Mouse (Mus musculus) v-Abl transformed pro-B cells (cell line): ENCODE measurements at regions not wholly inside any gene's neighbourhood (a gene's known extent, or its start where the extent isn't known, plus 50 kb on each side); places are given as distances from the start of the nearest gene placed in this dataset.

Experiments used
- in situ Hi-C, 2 experiments: fragments of 400-800 bp; cut with MboI; formaldehyde crosslinking; loops; one replicate each; pipeline ENCODE4 v1.15.1; 2025; ENCODE audit not compliant: unreplicated experiment in 2 of 2

DNA sequence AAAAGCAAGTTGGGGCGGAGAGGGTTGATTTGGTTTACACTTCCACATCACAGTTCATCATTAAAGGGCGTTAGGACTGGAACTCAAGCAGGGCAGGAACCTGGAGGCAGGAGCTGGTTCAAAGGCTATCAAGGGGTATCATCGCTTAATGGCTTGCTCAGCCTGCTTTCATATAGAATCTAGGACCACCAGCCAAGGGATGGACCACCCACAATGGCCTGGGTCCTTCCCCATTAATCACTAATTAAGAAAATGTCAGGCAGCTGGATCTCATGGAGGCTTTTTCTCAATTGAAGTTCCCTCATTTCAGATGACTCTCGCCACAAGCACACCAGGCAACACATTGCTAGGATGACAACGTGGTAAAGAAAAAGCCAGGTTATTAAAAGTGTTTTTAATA is 150.4 kb downstream of the Dad1 start:
- in situ Hi-C loops, result no loop called here

DNA sequence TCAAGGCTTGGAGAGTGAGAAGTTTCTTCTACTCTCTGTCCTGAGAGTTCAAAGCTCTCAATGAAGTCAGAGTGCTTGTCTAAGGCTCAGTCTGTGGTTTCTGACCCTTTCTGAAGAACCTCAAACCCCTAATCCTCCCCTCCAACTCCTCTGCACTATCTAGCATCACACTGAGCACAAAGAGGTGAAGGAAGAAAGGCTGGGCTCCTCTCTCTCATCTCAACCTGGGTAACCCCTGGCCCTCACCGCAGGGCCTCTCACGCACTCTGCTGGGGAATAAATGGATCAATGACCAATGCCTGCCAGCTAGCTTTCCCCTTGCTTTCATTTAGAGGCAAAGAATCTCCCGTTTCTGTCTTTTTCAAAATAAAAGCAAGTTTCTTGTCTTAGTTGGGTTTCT is 150.8 kb downstream of the Dad1 start:
- in situ Hi-C loops, result no loop called here

DNA sequence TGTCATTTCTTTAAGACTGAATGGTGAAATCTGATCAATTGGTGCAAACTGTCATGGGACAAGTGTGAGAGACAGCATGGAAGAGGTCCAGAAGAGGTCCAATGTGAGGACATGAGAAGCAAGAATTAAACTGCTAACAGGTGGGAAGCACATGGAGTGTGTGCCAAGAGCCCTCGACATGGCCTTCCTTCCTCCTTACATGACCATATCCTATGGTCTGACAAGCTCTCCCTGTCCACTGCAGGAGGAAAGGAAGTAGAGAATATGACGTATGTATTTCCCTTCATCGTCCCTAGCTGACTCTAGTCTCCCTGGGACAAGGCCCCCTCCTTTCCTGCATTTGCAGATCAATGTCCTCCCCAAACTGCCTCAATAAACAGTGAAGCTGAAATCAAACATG is 152.1 kb downstream of the Dad1 start:
- in situ Hi-C loops, result no loop called here

DNA sequence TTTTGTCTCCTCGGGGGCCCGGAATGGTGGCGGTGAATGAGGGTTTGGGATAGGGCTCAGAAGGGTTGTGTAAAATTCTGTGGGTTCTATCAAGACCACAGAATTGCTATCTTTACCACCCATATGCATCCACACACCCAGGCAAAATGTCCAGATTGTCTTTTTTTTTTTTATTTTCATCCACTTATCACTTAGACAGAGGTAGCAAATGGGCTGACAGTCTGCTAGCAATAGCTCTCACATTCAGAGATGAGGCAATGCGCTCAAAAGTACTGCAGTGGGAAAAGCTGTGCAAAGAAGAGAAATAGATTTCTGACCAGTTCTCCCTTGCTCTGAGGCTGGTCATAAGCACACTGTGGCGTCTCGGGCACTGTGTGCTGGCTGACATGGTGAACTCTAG is 154.5 kb downstream of the Dad1 start:
- in situ Hi-C loops, result no loop called here

DNA sequence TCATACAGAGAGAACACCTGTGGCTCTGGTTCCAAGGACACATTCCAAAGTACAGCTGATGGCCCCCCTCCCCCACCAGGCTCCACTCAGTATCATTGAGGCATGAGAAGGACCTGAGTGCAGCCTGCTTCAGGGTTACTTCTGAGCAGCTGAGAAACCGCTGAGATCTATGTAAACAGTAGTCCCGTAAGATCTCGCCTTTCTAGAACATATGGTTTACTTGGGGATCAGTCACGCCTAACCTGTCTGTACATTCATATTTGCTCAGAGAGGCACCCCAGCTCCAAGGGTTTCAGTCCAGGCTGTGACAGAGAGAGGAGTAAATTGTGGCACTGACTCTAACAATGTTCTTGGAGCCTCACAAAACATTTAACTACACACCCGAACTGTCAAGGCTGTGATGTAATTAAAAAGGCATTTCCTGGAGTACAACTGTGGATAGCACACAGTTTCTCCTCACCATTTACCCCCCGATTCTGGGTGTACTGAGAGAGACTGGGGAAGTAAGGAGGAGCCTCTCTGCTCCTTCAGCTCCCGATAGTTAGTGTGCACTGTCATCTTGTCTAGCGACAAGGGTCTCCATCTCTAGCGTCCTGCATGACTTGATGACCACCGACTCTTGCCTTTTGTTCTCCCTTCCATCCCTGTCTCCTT is 155.7 kb downstream of the Dad1 start:
- in situ Hi-C loops, result no loop called here

DNA sequence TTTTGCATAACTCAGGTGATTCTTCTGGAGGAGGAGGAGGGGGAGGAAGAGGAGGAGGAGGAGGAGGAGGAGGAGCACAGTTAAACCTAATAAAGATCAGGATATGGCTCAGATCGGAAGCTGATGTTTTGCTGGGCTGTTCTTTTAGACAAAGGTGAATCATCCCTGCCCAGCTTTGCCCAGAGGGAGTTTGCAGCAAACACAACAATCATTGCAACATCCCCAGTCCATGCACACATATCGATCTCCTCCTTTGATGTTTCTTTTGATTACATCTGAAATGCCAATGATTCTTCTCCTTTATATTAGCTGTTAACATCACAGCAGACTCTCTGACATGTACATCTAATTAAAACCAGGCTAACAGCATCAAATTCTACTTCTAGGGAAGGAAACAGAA is 156.9 kb downstream of the Dad1 start:
- in situ Hi-C loops, result no loop called here

DNA sequence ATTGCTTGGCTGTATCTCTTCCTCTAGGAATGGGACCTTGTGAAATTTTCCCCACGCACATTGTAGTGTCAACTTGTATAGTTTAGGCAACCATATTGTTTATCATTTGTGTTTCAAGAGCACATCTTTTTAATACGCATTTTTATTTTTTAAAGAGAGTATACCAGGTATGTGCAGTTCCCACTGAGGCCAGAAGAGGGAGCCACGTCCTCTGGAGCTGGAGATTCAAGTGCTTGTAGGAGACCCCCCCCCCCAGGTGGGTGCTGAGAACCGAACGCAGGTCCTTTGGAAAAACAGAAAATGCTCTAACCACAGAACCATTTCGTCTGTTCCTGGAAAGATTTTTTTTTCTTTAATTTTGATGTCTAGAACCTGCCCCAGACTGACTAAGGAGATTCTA is 161.5 kb downstream of the Dad1 start:
- in situ Hi-C loops, result no loop called here

DNA sequence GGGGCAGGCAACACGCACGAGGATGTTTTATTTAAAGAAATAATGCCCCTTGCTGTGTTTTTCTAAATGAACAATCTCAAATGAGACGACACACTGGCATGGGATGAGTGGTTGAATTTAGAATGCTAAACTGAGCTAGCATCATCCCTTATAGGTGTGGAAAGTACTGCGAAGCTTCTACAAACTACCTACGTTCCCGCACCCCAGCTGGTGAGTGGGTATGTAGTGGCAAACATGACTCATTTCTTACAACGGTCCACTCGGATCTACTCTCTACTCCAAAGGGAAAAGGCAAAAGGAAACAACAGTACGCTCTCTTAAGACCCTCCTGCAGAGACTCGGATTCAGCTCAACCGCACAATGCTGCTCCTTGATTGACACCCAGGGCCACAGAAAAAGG is 167.2 kb downstream of the Dad1 start:
- in situ Hi-C loops, result no loop called here

DNA sequence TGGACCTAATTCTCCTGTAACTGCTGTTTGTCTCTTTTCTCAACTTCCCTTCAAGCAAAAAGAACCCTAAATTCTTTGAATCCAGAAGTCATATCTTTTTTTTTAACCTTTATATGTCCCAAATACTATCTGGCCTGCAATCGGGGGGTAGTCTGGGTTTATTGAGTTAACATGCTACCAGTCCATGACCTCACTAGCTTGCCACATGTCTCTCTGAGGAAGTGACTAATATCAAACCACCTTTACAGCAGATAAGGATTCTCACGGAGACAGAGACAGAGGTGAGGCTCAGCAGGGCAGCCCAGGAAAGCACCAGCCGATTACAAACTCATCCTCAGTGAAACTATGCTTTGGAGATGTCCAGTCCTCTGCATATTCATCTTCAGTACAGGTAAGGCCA is 179.2 kb downstream of the Dad1 start:
- in situ Hi-C loops, result loop anchor here (25.0 kb wide), 4 partner anchors 363 to 1037 kb away; partner anchors contain the start of genes Cdh24 (in 1 of the 2), Cebpe (in 1 of the 2), Gm17606 (in 1 of the 2) and Mmp14 (in 1 of the 2)

DNA sequence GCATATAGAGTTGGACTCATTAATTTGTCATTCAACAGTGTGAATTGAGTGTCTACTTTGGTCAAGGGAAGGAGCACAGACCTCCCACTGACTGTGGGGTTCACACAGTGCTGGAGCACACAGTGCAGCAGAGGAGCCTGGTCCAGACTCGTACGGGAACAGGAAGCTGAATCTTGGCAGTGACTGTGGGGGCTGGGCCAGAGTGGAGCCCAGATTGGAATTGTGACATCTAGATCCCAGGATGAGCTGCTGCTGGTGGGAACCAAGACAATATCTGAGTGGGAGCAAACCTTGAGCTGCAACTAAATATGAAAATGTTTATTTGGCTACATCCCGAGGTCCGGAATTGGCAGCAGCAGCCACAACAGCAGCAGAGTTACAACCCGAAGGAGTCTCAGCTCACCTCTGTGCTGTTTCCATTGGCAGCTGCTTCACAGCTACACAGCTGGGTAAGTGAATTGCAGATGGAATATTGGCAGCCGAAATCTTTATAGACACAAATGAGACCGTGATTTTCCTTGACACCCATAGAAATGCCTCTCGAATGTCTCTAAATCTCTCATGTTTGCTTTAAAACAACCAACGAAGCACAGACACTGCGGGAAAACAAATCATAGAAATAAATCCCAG is 181.5 kb downstream of the Dad1 start:
- in situ Hi-C loops, result loop anchor here (25.0 kb wide), 4 partner anchors 365 to 1035 kb away; partner anchors contain the start of genes Cdh24 (in 1 of the 2), Cebpe (in 1 of the 2), Gm17606 (in 1 of the 2) and Mmp14 (in 1 of the 2)

DNA sequence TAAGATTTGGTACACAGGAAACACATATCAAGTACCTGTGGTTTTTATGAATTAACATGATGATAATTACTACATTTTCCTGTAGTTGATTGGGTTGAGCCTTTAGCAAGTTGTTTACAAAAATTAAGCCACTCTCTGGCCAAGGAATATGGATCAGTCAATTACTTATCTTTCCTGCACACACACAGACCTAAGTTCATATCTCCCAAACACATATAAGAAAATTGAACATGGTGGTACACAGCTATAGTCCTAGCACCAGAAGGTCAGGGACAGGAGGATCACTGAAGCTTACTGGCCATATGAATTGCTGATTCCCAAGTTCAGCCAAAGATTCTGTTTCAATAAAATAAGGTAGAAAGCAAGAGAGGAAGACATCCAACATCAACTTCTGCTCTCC is 183.7 kb downstream of the Dad1 start:
- in situ Hi-C loops, result loop anchor here (25.0 kb wide), 4 partner anchors 367 to 1033 kb away; partner anchors contain the start of genes Cdh24 (in 1 of the 2), Cebpe (in 1 of the 2), Gm17606 (in 1 of the 2) and Mmp14 (in 1 of the 2)

DNA sequence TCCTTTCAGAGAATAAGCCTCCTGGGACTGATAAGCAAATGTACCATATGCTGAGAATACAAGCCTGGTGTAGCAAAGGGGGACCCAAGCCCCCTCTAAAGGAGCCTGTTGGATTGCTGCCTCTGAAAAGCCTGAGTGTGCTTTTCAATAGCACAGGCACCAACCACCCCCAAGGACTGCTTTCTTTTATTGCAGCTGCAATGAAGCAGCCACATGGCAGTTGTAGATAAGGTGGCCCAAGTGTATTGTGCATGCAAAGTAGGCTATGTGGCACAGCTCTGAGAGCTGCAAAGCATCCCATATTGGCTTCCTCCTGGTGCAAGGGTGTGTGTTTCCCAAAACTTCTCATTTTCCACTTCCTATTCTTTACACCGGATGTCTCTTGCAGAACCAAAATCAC is 185.2 kb downstream of the Dad1 start:
- in situ Hi-C loops, result loop anchor here (5.0 to 25.0 kb wide), 10 partner anchors 84 to 1031 kb away; partner anchors contain the start of genes Mrpl52 (in 2 of the 2), Cdh24 (in 1 of the 2), Cebpe (in 1 of the 2) and Gm17606 (in 1 of the 2)

DNA sequence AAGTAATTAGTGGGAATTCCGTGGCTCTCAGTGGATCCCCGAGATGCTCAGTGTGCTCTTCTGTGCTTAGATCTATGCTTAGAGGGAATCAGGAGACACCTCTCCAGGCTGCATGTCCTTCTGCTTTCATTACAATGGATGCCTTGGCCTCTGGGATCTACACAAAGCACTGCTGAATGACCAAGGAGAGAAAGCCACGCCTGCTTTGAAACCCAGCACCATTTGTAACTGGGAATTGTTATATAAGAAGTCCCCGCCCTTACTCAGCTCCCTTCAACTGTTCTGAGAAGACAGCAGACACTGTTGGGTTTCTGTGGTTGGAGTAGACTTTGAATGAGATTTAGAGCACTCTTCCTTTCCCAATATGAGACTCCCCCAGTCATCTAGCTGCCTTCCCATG is 188.4 kb downstream of the Dad1 start:
- in situ Hi-C loops, result loop anchor here (5.0 to 25.0 kb wide), 10 partner anchors 87 to 1028 kb away; partner anchors contain the start of genes Mrpl52 (in 2 of the 2), Cdh24 (in 1 of the 2), Cebpe (in 1 of the 2) and Gm17606 (in 1 of the 2)

DNA sequence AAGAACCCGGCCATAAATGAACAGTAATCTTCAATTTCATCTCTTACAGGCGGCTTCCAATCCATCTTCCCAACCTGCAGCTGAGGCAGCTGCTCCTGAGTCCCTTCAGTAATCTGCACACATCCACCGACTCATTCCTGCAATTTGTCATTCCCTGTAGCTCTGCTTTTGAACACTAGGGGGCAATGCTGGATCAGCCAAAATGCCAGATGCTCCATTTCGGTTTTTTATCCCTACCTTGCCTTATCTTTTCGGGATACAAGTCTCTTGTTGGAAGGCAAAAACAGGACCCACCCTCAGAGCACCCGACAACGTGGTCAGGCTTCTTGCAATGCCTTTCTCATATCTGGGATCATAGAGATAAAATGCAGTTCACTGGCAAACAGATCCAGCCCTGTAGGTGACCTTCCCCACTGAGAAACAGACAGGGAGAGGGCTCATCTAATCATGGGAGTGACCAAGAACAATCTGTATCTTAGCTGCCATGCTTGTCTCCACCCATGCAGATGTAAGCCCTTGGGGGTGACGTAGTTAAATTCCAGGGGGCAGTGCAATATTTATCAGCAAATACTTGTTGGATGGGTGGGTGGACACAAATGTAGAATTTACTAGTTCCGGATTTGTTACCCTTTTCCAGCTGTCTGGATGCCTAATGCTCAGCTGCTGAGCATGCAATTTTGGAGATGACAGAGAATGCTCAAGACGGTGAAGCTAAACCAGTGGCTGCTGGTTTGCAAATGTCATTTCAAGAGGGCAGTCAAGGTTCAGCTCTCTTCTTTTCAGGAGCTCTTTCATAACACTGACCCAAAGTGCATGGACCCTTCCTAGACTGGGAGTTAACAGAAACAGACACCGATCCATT is 189.1 kb downstream of the Dad1 start:
- in situ Hi-C loops, result loop anchor here (5.0 to 25.0 kb wide), 11 partner anchors 88 to 1027 kb away; partner anchors contain the start of genes Mrpl52 (in 2 of the 2), Cdh24 (in 1 of the 2), Cebpe (in 1 of the 2) and Gm17606 (in 1 of the 2)

DNA sequence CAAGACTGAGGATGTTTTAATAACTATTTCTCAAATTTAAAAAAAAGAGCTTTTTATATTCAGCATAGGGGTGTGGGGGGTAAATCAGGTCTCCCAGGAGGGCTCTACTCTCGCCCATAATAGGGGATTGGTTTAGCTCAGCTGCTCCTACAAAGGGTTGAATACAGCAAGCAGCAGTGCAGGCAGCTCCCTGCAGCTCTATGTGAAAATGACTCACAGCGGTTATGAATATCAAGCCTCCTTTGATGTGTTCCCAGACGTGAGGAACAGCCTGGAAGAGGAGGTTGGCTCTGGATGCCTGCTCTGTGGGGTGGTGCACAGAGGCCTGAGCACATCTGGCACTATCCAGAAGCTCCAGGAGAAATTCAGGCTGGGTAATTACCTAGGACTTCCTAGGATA is 192.3 kb downstream of the Dad1 start:
- in situ Hi-C loops, result loop anchor here (5.0 to 25.0 kb wide), 9 partner anchors 166 to 1024 kb away; partner anchors contain the start of genes Mrpl52 (in 2 of the 2), Cdh24 (in 1 of the 2), Cebpe (in 1 of the 2) and Gm17606 (in 1 of the 2)

DNA sequence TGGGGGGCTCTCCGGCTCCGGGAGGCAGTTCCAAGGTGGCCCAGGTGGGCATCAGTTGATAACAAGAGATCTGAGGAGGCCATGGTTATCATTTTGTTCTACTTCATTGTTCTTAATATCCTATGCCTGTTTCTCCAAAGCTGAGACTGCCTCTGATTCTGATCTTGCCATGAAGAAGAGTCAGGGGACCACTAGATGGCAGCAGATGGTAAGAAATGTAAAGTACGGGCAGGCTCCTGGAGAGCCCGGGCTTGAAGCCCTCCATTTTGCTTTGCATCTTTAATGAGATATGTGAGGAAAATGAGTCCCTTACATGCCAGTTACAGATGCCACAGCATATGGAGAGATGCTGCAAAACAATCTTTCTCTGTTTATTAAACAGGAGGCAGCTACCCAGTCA is 194.1 kb downstream of the Dad1 start:
- in situ Hi-C loops, result loop anchor here (5.0 to 25.0 kb wide), 11 partner anchors 168 to 1022 kb away; partner anchors contain the start of genes Mrpl52 (in 2 of the 2), Cdh24 (in 1 of the 2), Cebpe (in 1 of the 2) and Gm17606 (in 1 of the 2)

DNA sequence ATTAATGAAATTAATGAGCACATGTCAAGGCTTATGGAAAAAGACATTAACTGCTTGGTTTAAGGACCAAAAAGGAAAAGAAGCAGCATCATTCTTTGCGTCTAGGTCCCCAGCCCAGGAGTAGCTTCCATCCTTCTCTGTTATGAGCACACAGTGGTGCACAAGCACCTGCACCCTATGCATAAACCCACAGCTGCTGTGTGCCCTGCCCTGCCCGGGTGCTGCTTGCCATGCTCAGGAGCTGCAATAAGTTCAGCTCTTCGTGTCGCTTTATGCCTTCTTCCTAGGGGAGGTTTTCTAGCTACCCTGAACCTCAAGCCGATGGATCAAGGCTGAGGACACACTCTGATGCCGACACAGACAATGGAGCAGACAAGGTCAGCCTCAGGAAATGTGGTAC is 194.8 kb downstream of the Dad1 start:
- in situ Hi-C loops, result loop anchor here (5.0 to 25.0 kb wide), 6 partner anchors 324 to 1022 kb away; partner anchors contain the start of genes Cdh24 (in 1 of the 2), Cebpe (in 1 of the 2), Gm17606 (in 1 of the 2) and Mmp14 (in 1 of the 2)

DNA sequence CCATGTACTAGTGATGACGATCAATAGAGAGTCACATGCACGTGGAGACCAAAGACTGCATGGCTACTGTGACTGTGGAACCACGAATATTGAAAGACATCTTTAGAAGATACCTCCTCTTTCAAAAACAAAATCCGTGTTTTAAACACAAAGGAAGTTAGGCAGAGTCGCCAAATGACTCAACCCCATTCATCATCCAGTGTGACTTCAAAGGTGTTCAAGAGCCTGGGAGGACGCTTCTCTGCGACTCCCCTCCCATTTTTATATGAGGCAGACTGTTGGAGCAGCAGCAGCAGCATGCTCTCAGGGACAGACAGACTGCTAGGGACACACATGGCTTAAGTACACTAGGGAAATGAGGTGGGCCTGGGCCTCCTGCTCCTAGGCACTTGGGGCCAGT is 197.2 kb downstream of the Dad1 start:
- in situ Hi-C loops, result loop anchor here (5.0 to 25.0 kb wide), 6 partner anchors 322 to 1019 kb away; partner anchors contain the start of genes Cdh24 (in 1 of the 2), Cebpe (in 1 of the 2), Gm17606 (in 1 of the 2) and Mmp14 (in 1 of the 2)

DNA sequence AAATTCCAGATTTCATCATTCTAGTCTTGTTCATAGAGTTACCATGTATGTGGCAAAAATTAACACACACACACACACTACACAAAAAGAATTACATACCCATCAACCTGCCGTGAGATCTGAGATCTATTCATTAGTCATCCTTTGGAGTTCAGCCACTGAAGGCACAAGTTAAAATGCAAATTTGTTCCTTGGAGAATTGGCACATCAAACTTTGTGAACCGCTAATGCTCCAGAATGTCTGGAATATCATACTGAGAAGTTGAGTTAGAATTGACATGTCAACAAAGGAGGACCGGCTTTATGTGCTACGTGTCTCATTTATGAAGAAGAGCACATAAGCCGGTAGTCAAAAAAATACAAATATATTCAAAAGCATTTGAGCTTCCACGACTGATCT is 198.5 kb downstream of the Dad1 start:
- in situ Hi-C loops, result loop anchor here (5.0 to 25.0 kb wide), 6 partner anchors 321 to 1018 kb away; partner anchors contain the start of genes Cdh24 (in 1 of the 2), Cebpe (in 1 of the 2), Gm17606 (in 1 of the 2) and Mmp14 (in 1 of the 2)

DNA sequence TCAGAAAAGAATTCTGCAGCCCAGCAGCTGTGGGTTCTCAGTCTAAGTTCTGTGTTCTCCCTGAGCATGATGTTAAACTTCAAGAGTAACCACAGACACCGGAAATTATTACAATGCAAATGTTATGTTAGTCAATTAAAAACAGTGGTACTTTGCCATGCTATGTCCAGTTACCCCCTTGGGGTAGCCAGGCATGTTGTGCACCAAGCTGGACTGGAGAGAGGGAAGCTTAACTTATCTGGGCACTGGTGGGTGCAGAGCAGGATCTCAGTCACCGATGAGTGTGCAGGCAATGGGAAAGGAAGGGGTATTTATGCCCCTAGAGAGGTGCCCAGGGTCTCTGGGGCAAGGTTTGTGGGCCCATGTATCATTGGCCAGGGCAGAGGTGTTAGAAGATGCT is 211.6 kb downstream of the Dad1 start:
- in situ Hi-C loops, result no loop called here
